Mouse (Mus musculus) kidney, embryonic 14.5 days (tissue): Measurements from ENCODE around the gene Lrrc34. TPM values are rescaled to one million over a fixed set of nuclear protein-coding genes. Genes with fewer than 3 reads are reported as not detected.

Experiments
- ATAC-seq: fragments of 200-750 bp; cut with Nextera tagmentation; 2 replicates; pipeline ENCODE4 v1.8.0; 2017; ENCODE audit warnings: moderate number of reproducible peaks, mild to moderate bottlenecking, moderate TSS enrichment, moderate library complexity; ENCODE audit not compliant: low FRiP score, low TSS enrichment
- H3K27ac ChIP-seq: fragments of 300-500 bp; sonication (generic); 2 replicates; pipeline ENCODE4 v1.5.1; 2014; ENCODE audit warnings: low read depth, mild to moderate bottlenecking, low read length, moderate library complexity, mixed read lengths
- H3K27me3 ChIP-seq: fragments of 300-500 bp; sonication (generic); 2 replicates; pipeline ENCODE4 v1.6.1; 2014; ENCODE audit warnings: mild to moderate bottlenecking, low read length; ENCODE audit not compliant: control insufficient read depth, insufficient read depth
- H3K36me3 ChIP-seq: fragments of 300-500 bp; sonication (generic); 2 replicates; pipeline ENCODE4 v1.6.1; 2014; ENCODE audit warnings: low read length, mixed read lengths; ENCODE audit not compliant: control insufficient read depth, insufficient read depth
- H3K4me1 ChIP-seq: fragments of 300-500 bp; sonication (generic); 2 replicates; pipeline ENCODE4 v1.6.1; 2014; ENCODE audit warnings: low read length, mixed read lengths; ENCODE audit not compliant: control insufficient read depth, insufficient read depth
- H3K4me2 ChIP-seq: fragments of 300-500 bp; sonication (generic); replicated peaks from 2 replicates; pipeline ENCODE4 v1.6.1; 2014; ENCODE audit warnings: low read depth, mild to moderate bottlenecking, low read length
- H3K4me3 ChIP-seq: fragments of 300-500 bp; sonication (generic); 2 replicates; pipeline ENCODE4 v1.5.1; 2014; ENCODE audit warnings: mild to moderate bottlenecking, low read length
- H3K9ac ChIP-seq: fragments of 300-500 bp; sonication (generic); 2 replicates; pipeline ENCODE4 v1.6.1; 2014; ENCODE audit warnings: low read depth, mild to moderate bottlenecking, low read length, moderate library complexity
- H3K9me3 ChIP-seq: fragments of 300-500 bp; sonication (generic); 2 replicates; pipeline ENCODE4 v1.6.1; 2016; ENCODE audit warnings: low read length; ENCODE audit not compliant: control insufficient read depth
- WGBS: fragments of 180-500 bp; shearing (Covaris S2); extraction: QIAGEN DNeasy Blood & Tissue Kit; methylation state at CpG from one replicate; pipeline ENCODE4 v1.1.7; 2014; 5-methylcytosine and 5-hydroxymethylcytosine counted together
- polyA plus RNA-seq: library from polyadenylated mRNA; unstranded; fragments of >200 nt; fragmentation: Nextera tagmentation; extraction: Ambion mirVana; gene quantifications from 2 replicates; pipeline ENCODE4 v1.2.1, GENCODE M21; 2014

Lrrc34 gene
- polyA plus RNA-seq, 1 experiment from 2014 or later: 2.5 TPM

DNA sequence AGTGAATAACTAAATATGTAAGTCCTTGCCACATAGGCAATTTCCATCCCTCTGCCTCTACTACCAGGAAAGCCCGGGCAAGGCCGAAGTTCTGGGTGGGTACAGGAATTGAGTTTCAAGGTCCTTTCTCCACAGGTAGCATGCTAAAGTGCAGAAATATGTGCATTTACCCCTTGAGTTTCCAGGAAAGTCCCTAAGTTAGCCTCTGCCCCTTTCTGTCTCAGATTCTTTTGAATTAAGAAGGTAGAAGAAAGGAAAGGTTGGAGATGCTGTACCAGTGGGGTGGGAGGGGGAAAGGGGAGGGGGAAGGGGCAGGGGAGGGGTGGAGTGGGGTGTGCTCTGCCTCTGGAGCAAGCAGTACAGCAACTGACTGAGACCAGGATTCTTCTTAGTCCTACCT is 797 bp upstream of the Lrrc34 start:
- Histone ChIP-seq H3K9me3 (no peaks in the 10 kb centered on the region), H3K27me3 (peaks cover 11% of the 10 kb centered on the region; the same call in 1 of the 2 replicates), H3K4me3 (no peak overlapping the region), H3K9ac (no peak overlapping the region), H3K4me2 (no peak overlapping the region), H3K27ac (no peak overlapping the region), H3K36me3 (no peaks in the 10 kb centered on the region), H3K4me1 (no peaks in the 10 kb centered on the region)
- WGBS: 98% methylated on average over 2 of the region's 2 CpGs
- no peak for ATAC-seq

DNA sequence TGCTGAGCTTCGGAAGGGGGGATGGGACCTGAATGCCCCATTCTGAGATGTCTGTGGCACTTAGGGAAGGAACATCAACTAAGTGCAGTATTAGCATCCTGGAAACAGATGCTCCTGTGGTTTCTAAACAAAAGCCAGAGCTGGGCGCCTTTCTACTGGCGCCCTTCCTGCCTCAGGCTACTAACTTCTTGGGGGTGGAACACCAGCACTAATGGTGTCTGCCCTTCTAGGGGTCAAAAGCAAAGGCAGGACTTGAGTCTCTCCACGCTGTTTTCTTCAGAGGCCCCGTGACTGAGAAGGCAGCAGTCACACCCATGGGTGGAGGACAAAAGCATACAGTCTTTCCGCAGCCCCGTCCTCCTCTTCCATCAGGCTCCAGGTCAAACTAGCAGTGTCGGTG is 908 bp downstream of the Lrrc34 start:
- 54% methylated on average over 8 of the region's 8 CpGs for WGBS
- Histone ChIP-seq H3K27me3 (peaks cover 11% of the 10 kb centered on the region; the same call in 1 of the 2 replicates), H3K27ac (no peak overlapping the region), H3K4me1 (no peaks in the 10 kb centered on the region), H3K9ac (no peak overlapping the region), H3K4me3 (no peak overlapping the region), H3K9me3 (no peaks in the 10 kb centered on the region), H3K36me3 (no peaks in the 10 kb centered on the region), H3K4me2 (no peak overlapping the region)
- ATAC-seq: no peak

DNA sequence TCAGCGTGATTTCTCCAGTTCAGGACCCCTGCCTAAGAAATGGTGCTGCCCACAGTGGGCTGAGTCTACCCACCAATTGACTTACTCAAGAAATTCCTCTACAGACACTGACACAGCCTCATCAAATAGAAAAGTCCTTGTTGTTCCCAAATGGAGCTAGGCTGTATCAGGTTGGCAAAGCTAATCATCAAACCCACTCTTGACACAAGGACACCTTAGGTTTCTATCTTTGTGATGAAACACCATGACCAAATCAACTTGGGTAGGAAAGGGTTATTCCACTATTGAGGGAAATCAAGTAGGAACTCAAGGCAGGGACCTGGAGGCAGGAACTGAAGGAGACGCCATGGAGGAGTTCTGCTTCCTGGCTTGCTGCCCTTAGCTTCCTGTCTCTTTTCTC is 3.5 kb downstream of the Lrrc34 start, which contains the start of gene Lrriq4:
Lrriq4 (plus strand) TSS at position 301 of the 400 bp plus-strand sequence.
- no peak within 1 kb of the TSS for H3K27ac ChIP-seq
- 75% methylated on average over 2 of the region's 2 CpGs for WGBS
- no peak within 1 kb of the TSS for H3K4me3 ChIP-seq
- H3K9ac ChIP-seq: no peak within 1 kb of the TSS
- no peaks in the 10 kb centered on the region for H3K4me1 ChIP-seq
- H3K4me2 ChIP-seq: no peak within 1 kb of the TSS
- no peaks in the 10 kb centered on the region for H3K9me3 ChIP-seq
- H3K36me3 ChIP-seq: no peaks in the 10 kb centered on the region
- peaks cover 1% of the 10 kb centered on the region; the same call in 1 of the 2 replicates for H3K27me3 ChIP-seq
- ATAC-seq: no peak

DNA sequence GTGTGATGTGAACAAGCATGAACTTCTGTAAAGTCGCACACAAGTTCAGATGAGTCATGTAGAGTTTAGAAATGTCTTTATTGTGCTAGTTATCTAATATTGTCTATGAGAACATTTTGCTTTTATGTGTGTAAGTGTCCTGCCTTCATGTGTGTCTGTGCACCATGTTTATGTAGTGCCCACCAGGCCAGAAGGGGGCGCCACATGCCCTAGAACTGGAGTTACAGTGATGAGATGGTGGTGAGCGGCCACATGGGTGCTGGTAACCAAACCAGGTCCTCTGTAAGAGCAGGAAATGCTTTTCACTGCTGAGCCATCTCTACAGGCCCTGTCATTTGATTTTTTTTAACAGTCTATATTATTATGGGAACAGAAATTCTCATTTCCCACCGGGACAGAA is 12.0 kb downstream of the Lrrc34 start:
- Histone ChIP-seq H3K27me3 (no peaks in the 10 kb centered on the region), H3K4me2 (no peak overlapping the region), H3K4me3 (no peak overlapping the region), H3K27ac (no peak overlapping the region), H3K9ac (no peak overlapping the region), H3K9me3 (no peaks in the 10 kb centered on the region), H3K36me3 (no peaks in the 10 kb centered on the region), H3K4me1 (no peaks in the 10 kb centered on the region)
- WGBS: 81% methylated on average over 4 of the region's 4 CpGs
- no peak for ATAC-seq

DNA sequence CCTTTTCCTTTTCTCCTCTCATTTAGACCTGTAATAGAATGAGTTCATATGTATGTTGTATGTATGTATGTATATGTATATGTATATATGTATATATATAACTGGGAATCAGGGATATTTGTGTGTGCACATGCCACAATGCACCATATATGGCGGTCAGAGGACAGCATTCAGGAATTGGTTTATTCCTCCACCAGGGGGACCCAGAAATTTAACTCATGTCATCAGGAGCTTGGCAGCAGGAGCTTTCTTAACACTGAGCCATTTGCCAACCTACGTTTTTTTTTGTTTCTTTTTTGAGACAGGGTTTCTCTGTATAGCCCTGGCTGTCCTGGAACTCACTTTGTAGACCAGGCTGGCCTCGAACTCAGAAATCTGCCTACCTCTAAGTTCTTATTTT is 14.0 kb downstream of the Lrrc34 start:
- Histone ChIP-seq H3K9me3 (no peaks in the 10 kb centered on the region), H3K4me1 (no peaks in the 10 kb centered on the region), H3K4me2 (no peak overlapping the region), H3K36me3 (no peaks in the 10 kb centered on the region), H3K27ac (no peak overlapping the region), H3K27me3 (no peaks in the 10 kb centered on the region), H3K4me3 (no peak overlapping the region), H3K9ac (no peak overlapping the region)
- ATAC-seq: no peak
- 46% methylated on average over 3 of the region's 3 CpGs for WGBS

DNA sequence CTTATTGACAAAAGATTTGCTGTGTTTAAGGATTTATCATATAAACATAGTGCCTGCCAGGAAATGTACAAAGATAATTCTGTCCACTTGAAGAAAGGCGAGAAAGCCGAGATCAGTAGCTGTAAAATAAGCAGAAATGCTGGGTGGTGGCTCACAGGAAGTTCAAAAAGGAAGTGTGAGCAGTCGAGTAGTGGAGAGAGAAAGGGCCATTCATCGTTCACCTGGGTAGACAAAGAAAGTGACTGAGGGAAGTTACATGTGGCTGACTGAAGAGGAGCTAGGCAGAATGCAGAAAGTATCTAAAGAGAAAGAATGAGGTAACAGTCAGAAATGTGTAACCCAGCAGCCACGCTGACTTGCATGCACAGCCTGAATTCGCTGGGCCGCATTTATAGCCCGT is 27.5 kb downstream of the Lrrc34 start:
- no peak overlapping the region for H3K27ac ChIP-seq
- H3K4me1 ChIP-seq: no peaks in the 10 kb centered on the region
- WGBS: 74% methylated on average over 8 of the region's 8 CpGs
- no peak overlapping the region for H3K4me3 ChIP-seq
- no peaks in the 10 kb centered on the region for H3K27me3 ChIP-seq
- H3K36me3 ChIP-seq: peaks cover 34% of the 10 kb centered on the region
- no peaks in the 10 kb centered on the region for H3K9me3 ChIP-seq
- H3K9ac ChIP-seq: no peak overlapping the region
- no peak overlapping the region for H3K4me2 ChIP-seq
- no peak for ATAC-seq

DNA sequence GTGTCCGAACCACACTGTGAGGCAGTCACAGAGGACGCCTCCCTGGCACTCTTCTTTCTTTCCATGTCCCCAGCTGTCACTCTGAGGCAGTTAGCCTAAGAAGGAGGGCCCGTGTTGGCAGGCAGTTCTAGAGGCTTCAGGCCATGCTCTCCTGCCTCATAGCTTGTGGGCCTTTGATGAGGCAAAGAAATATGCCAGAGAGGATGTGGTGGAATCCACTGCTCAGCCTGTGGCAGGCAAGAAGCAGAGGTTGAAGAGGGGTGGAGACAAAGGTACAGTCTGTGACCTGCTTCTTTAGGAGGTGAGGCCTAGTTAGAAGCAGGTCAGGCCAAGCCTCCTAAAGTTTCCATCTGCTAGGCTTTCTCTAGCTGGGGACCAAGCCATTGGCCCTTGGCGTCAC is 36.7 kb downstream of the Lrrc34 start:
- 0 out of 2 replicates have a peak, but pooled peaks cover 6% of the 10 kb centered on the region for H3K4me1 ChIP-seq
- H3K27me3 ChIP-seq: no peaks in the 10 kb centered on the region
- no peaks in the 10 kb centered on the region for H3K9me3 ChIP-seq
- H3K4me3 ChIP-seq: no peak overlapping the region
- no peak overlapping the region for H3K9ac ChIP-seq
- no peak overlapping the region for H3K27ac ChIP-seq
- H3K4me2 ChIP-seq: no peak overlapping the region
- ATAC-seq: no peak
- 94% methylated on average over 4 of the region's 4 CpGs for WGBS
- peaks cover 80% of the 10 kb centered on the region for H3K36me3 ChIP-seq

DNA sequence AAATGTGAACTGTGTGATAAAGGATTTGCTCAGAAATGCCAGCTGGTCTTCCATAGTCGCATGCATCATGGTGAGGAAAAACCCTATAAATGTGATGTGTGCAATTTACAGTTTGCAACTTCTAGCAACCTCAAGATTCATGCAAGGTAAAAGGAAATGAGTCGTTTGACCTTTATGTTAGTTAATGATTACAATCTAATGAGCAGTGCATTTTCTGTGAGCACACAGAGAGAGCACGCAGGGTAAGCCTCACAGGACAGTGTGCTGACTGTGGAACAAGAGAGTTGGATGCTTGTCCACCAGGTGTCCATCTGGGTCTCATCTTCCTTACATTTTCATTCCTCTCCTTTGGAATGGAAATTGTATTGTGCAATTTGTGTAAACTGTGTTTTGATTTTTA is 38.7 kb downstream of the Lrrc34 start:
- 71% methylated on average over 3 of the region's 3 CpGs for WGBS
- H3K36me3 ChIP-seq: peaks cover 70% of the 10 kb centered on the region
- ATAC-seq: no peak
- H3K9me3 ChIP-seq: no peaks in the 10 kb centered on the region
- 0 out of 2 replicates have a peak, but pooled peaks cover 6% of the 10 kb centered on the region for H3K4me1 ChIP-seq
- H3K27me3 ChIP-seq: no peaks in the 10 kb centered on the region
- H3K27ac ChIP-seq: no peak overlapping the region
- no peak overlapping the region for H3K4me3 ChIP-seq
- H3K4me2 ChIP-seq: no peak overlapping the region
- no peak overlapping the region for H3K9ac ChIP-seq

DNA sequence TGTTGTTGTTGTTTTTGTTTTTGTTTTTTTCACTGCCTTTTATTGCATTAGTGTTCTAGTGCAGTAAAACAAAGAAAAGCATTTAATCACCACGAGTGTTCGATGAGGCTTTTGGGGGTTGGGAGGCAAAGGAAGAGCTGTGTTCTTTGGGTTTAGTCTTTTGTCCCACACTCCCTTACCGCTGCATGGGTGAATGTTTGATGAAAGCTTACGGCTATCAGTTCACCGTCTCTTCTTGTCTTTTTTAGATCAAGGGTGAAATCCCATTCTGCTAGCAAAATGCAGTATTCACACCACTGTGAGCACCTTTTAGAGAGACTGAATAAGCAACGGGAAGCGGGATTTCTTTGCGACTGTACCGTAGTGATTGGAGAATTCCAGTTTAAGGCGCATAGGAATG is 44.4 kb downstream of the Lrrc34 start:
- WGBS: 26% methylated on average over 10 of the region's 10 CpGs
- ATAC-seq: no peak
- Histone ChIP-seq H3K9ac (peak overlapping the region; percentile 87; the same call in 1 of the 2 replicates), H3K27ac (no peak overlapping the region; the same call in 1 of the 2 replicates), H3K4me3 (peak overlapping the region; percentile 74), H3K9me3 (no peaks in the 10 kb centered on the region), H3K27me3 (no peaks in the 10 kb centered on the region), H3K36me3 (peaks cover 25% of the 10 kb centered on the region), H3K4me1 (peaks cover 5% of the 10 kb centered on the region; the same call in 1 of the 2 replicates), H3K4me2 (peak overlapping the region; percentile 93)
